Mouse (Mus musculus): ENCODE measurements at regions not wholly inside any gene's neighbourhood (a gene's known extent, or its start where the extent isn't known, plus 50 kb on each side); places are given as distances from the start of the nearest gene placed in this dataset.
"Not testable (repeated sequence)": the region's sequence is repeated elsewhere in the genome, so short reads cannot be mapped to it uniquely, and the experiment has no call there.

DNA sequence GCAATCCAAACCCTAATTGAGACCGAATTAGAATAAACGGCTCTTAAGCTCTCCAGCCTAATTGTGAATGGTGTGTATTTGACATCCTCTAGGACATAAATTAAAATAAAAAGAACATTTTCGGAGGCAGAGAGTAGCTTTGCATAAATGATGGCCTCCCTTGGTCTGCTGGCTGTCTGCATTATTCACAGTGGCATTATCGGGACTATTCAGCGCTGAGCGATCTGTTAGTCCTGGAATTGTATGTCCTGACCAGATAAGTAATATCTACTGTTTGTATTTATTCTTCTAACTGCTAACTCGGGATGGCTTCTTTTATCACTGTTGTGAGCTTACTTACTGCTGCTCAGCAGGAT lies 299.6 kb downstream of the Chl1 start:
- no peak for DNase-seq (ENCODE audit: low spot score in 2 of 2)

DNA sequence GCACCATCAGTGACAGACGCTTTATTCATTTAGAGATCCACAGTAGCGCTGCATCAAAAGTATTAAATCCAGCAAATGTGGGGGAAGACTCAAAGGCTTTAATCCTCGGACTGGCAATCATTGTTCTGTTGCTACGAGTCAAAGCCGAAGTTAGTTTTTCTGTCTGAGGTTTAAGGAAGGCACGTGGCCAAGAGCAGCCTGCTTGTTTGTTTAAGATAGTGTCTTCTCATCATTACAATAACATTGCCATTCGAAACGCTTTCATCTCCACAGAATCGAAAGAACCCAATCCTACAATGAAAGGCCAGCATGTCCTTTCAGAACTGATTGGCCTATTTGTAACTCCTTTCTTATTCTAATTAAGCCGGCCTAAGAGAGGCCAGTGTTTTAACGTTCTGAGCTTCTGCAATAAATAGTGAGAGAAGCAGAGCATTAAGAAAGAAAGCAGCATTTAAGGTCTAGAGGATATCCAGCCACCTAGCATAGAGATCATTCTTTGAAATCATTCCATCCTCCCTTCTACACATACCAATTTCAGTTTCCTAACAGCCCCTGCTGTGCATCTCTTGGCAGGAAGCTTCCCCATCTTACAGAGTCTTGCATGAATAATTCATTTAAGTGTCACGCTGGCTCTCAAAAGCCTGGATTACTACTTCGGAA lies 300.1 kb downstream of the Chl1 start:
- DNase-seq (ENCODE audit: low spot score in 2 of 2) = no peak

GRCm38 (mm10) chr6:103816396-103816795 lies 306.0 kb downstream of the Chl1 start:
- not testable (repeated sequence) for DNase-seq (ENCODE audit: low spot score in 2 of 2)

GRCm38 (mm10) chr6:103826042-103826441 lies 315.7 kb downstream of the Chl1 start:
- no peak for DNase-seq (ENCODE audit: low spot score in 2 of 2)

DNA sequence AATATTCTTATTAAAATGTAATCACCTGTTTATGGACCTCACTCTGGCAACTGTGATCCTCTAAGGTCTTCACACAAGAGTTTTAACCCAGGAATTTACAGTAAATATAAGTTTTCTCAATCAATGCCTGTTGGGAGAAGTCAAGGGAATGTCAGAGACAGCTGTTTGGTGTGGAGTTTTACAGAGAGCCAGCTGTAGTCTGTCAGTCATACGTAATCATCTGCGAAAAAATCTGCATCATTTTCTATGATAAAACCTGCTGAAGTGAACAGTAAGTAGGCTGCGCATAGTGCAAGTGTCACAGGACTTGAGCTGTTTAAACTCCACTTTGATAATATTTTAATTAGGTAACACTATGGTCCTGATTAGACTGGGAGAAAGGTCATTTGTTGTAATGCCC lies 317.2 kb downstream of the Chl1 start:
- DNase-seq (ENCODE audit: low spot score in 2 of 2) = no peak

DNA sequence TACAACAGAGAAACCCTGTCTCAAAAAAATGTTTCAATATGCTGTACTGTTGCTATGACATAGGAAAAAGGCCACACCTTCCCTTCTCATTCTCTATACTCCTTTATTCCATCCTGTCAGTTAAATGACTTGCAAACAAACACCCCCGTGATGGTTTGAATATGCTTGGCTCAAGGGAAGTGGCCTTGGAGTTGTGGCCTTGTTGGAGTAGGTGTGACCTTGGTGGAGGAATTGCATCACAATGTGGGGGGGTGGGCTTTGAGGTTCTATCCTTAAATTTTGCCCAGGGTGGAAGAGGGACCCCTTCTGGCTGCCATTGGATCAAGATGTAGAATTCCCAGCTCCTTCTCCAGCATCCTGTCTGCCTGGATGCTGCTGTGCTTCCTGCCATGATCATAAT lies 318.5 kb downstream of the Chl1 start:
- DNase-seq (ENCODE audit: low spot score in 2 of 2) = no peak

GRCm38 (mm10) chr6:103832301-103832700 lies 321.9 kb downstream of the Chl1 start:
- DNase-seq (ENCODE audit: low spot score in 2 of 2) = no peak

DNA sequence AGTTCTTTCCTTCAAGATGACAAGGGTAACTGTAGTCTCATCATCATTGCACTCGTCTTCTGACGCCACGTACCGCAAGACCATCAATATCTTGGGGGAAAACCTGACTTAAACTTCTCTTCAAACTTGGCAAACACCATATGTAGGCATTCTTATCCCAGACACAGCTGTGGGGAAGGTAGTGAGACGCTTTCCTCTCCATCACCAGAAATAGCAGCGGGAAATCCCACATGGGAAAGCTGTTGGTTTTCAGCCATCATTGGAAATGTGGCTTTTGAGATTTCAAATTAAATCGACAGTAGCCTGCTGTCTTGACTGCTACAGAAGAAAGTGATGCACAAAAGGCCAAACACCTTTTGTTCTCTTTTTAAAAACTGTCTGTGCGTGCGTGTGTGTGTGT lies 322.4 kb downstream of the Chl1 start:
- no peak for DNase-seq (ENCODE audit: low spot score in 2 of 2)

- peak in 1 of 2 experiments; percentile 60 for DNase-seq (ENCODE audit: low spot score in 2 of 2)
Observed at GRCm38 (mm10) chr6:103833501-103834132, 323.2 kb downstream of the Chl1 start.

DNA sequence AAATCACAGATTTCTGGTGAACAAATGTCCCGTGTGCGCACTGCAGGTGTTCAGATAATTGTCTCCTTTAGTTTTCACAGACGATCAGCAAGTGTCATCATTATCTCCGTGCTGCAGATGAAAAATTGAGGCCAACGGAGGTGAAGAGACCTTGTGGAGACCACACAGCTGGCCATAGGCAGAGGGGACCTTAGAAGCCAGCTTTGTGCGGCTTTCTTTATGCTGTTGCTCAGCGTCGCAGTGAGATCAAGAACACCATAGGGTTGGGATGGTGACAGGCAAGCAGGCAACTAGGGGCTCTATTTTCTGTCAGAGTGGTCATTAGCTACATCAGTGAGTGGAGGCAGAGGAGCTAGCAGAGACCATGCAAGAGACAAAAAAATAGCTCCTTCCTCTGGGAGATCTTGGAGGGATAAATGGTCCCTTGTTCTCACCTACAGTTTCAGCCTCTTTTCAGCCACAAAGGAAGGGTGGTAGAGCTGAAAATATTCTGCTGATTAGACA lies 324.4 kb downstream of the Chl1 start:
- DNase-seq (ENCODE audit: low spot score in 2 of 2) = no peak

DNA sequence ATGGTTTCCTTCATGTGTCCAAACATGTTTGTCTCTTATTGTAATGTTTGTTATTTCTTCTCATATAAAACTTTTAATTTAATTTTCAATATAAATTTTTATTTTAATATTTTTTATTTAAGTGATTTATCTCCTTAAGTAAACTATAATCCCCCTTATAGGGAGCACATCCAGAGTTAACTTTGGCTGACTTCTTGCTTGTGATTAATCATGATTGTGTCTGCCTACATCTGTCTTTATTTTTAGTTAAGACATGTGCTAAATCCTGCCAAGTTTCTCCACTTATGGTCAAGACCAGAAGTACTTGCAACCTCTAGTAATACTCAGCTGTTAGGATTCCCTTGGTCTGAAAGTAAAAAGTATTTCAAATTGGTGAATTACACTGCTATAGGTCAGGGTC lies 349.4 kb downstream of the Chl1 start:
- DNase-seq (ENCODE audit: low spot score in 2 of 2) = no peak

GRCm38 (mm10) chr6:103893455-103893854 lies 383.1 kb downstream of the Chl1 start:
- no peak for DNase-seq (ENCODE audit: low spot score in 2 of 2)

GRCm38 (mm10) chr6:103924504-103924903 lies 414.1 kb downstream of the Chl1 start:
- no peak for DNase-seq (ENCODE audit: low spot score in 2 of 2)

- no peak for DNase-seq (ENCODE audit: low spot score in 2 of 2)
Observed at GRCm38 (mm10) chr6:103927094-103927493, 416.7 kb downstream of the Chl1 start.

DNA sequence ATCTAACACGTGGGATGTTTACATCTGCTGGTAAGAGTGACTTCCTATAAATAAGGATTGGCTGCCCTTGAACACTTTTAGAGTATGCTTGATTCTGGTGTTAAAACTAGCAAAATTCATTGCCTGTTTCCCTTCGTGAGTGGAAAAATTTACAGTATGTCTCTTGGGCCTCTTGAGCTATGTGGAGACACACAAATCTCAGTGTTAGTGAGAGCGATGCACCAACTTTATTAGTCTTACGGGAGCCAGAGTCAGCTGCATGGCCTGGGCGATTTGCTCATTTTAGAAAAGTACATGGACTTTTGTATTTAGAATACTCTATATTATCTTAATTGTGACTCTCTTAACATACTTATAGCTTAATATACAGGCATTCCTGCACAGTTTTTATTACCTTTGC lies 430.0 kb downstream of the Chl1 start:
- no peak for DNase-seq (ENCODE audit: low spot score in 2 of 2)

DNA sequence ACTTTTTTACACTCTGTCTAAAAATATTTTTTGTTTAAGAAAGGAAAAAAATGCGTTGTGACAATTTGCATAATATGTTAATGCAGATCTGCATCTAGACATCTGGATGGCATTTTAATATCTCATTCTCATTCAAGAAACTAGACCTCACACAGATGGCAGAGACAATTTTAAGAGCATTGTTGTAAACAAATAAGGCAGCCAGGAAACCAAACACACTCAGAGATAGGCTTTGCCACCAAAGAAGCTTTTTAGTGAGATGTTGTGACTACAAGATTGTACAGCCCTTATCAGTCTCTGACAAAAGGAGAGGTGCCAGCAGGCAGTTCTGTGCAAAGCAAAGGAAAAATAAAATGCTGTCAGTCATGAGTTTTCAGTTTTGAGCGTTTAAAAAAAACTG lies 434.0 kb downstream of the Chl1 start:
- DNase-seq (ENCODE audit: low spot score in 2 of 2) = no peak

DNA sequence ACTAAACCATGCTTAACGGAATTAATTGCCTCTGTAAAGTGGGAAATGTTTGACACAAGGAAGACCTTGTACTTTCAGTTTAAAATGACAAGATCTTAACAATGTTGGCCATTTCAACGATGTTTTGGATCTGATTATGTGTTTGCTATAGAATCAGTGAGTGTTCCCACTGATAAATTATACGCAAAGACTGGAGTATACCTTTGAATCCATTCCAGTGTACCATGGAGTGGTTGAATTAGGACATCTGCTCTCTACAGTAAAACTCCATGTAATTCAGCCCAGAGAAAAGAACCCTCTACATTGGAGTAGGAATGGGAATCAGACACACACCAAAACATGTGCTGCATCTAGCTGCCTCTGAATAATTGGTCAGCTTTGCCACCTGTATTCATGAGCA lies 437.1 kb downstream of the Chl1 start:
- no peak for DNase-seq (ENCODE audit: low spot score in 2 of 2)

DNA sequence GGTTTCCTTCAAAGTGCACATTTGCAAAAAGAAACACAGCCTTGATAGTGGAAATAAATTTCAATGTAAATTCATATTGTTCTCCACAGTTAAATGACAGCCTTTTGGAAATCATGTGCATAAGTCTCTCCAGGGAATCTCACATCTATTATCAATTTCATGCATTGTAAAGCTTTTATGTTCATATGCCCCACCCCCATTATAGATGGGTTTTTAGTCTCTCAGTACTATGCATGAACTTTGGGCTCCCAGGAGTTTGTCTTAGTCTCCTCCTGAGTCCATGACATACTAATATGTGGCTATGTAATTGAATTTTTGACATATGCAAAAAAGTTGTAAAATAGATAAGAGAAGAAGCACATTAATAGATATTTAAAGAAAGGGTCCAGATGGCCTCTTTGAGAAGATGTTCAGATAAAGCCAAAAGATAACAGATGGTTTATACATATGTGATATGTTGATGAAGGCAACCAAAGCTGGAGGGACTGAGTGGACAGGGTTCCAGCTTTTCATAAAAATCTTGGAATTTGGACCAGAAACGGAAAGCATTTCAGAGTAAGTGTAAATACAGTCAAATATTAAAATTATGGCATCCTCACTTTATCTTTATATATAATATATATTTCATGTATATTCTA lies 442.9 kb downstream of the Chl1 start:
- no peak for DNase-seq (ENCODE audit: low spot score in 2 of 2)

- DNase-seq (ENCODE audit: low spot score in 2 of 2) = no peak
Observed at GRCm38 (mm10) chr6:103959002-103959401, 448.6 kb downstream of the Chl1 start.

- DNase-seq (ENCODE audit: low spot score in 2 of 2) = no peak
Observed at GRCm38 (mm10) chr6:103967811-103968420, 457.5 kb downstream of the Chl1 start.

DNA sequence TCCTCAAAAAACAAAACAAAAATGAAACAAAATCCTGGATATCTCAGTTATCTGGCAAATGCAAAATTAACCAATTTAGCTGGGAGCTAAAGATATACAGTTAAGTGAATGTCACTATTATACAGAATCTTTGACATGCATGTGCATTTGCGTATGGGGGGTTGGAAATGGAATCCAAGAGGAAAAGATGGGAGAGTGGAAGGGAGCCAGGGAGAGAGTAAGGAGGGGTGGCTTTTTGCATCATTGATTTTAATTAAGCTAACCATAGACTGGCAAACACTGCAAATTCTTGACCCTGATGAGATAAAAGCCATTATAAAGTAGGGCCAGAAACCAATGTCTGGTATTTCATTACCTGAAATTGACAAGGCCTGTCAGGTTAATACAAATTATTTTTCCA lies 488.8 kb downstream of the Chl1 start:
- DNase-seq (ENCODE audit: low spot score in 2 of 2) = no peak

GRCm38 (mm10) chr6:104028439-104029091 lies 464.0 kb upstream of the Cntn6 start:
- DNase-seq (ENCODE audit: low spot score in 2 of 2) = peak; percentile 13 to 61
